Mouse (Mus musculus): ENCODE measurements around the gene Zfp758.
"Not testable (repeated sequence)": the region's sequence is repeated elsewhere in the genome, so short reads cannot be mapped to it uniquely, and the experiment has no call there.

The Zfp758 gene

DNA sequence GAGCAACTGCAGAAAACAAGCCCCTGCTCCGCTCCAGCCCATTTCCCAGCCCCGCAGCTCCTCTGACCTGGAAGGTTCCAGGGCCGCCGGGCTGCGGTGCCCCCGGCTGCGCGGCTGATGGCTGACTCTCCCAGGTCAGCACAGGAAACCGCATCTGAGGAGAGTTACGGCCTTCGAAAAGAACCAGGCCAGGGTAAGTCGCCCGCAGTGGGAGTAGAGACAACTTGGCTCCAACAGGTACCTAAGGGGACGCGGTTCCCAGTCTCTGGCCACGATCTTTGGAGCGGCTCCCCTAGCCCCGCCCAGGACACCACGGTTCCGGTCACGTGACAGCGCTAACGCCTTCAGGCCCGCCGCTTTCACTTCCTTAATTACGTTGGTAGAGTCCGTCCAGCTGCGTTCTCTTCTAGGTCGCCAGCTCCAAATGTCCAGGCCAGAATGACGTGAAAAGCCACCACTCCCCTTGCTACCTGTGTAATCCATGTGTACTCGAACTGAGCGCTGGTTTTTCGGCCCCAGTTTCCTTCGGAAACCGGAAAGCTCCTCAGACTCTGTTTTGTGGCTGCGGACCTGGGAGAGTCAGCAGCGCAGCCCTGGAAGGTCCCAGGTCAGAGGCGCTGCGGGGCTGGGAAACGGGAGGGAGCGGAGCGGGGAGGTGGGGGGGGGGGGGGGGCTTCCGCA is at the start of gene Zfp758, which contains the start of gene Zfp944:
Gene Zfp758 (plus strand): TSS at position 353 of the 681 bp plus-strand sequence.
Gene Zfp944 (minus strand): TSS at position 300 of the 681 bp plus-strand sequence.
- ATAC-seq (ENCODE audit: insufficient number of reproducible peaks, low FRiP score, low TSS enrichment) = peak; percentile 88

DNA sequence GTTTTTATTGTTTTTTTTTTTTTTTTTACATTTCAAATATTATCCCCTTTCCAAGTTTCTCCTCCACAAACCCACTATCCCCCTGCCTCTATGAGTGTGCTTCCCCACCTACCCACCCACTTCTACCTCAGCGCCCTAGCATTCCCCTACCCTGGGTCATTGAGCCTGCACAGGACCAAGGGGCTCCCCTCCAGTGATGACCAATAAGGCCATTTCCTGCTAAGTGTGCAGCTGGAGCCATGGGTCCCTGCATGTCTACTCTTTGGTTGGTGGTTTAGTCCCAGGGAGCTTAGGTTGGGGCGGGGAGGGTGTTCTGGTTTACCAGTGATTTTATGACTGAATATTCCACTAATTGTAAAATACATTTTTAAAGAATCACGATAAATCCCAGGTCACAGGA is 47.0 kb upstream of the Zfp758 start:
- ATAC-seq (ENCODE audit: insufficient number of reproducible peaks, low FRiP score, low TSS enrichment) = not testable (repeated sequence)

DNA sequence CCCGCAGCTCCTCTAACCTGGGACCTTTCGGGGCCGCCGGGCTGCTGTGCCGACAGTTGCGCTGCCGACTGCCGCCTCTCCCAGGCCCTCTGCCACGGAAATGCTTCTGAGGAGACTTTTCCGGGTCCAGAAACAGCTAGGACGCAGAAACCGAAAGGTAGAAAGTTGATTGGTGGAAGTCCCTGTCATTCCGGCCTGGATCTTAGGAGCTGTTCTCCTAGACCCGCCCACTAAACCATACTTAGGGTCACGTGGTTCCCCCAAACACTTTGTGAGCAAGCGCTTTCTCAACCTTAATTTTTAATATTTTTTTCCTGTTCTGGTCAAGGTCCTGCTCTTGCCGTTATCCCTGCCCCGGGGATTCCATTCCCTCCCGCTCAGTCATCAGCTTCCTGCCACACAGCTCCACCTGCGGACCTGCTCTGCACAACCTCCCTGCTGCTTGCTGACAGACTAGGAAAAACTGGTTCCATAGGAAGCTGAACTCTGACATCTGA is 46.5 kb upstream of the Zfp758 start, which contains the start of gene CT030661.1:
Gene CT030661.1 (minus strand): TSS at position 108 of the 497 bp plus-strand sequence.
- peak; percentile 99 for ATAC-seq (ENCODE audit: insufficient number of reproducible peaks, low FRiP score, low TSS enrichment)

GRCm38 (mm10) chr17:22315247-22315646 is 46.0 kb upstream of the Zfp758 start:
- ATAC-seq (ENCODE audit: insufficient number of reproducible peaks, low FRiP score, low TSS enrichment) = not testable (repeated sequence)

DNA sequence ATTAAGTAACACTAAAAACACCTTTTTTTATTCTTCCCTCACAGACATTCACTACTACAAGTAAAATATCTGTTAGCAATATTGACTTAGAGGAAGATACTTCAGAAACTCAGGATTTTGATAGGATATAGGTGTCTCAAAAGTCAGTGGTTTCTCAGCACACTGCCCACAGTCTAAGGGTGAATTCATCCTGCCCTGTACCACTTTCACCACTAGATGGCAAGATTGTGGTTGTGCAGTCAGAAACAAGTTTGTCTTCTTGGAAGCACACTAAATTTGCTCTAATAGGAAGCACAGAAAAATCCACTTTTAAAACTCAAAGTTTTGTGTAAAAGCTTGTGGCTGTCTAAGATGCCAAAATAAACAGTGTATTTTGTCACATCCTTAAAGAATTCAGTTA is 8.5 kb upstream of the Zfp758 start:
- ATAC-seq (ENCODE audit: insufficient number of reproducible peaks, low FRiP score, low TSS enrichment) = no peak

DNA sequence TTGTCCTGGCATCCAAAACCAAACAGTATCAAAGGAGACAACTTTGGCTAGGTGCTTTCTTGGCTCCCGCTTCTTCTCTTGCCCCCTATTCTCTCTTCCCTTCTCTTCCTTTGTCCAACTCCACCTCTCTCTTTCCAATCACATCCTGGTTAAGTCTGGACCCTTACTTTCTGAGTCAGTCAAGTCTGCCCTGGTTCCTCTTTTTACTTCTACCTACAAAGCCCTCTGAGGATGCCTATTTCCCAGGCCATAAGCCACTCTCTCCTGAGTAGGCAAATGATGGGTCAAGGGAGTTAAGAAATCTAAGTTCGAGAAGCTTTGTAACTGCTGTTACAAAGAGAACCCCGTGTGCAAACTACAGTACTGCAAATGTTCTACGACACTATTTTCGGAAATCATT is 681 bp upstream of the Zfp758 start:
- no peak for ATAC-seq (ENCODE audit: insufficient number of reproducible peaks, low FRiP score, low TSS enrichment)

GRCm38 (mm10) chr17:22363895-22364294 is 2.6 kb downstream of the Zfp758 start:
- ATAC-seq (ENCODE audit: insufficient number of reproducible peaks, low FRiP score, low TSS enrichment) = no peak

GRCm38 (mm10) chr17:22410756-22411155 is 49.5 kb downstream of the Zfp758 start:
- ATAC-seq (ENCODE audit: insufficient number of reproducible peaks, low FRiP score, low TSS enrichment) = no peak

- no peak for ATAC-seq (ENCODE audit: insufficient number of reproducible peaks, low FRiP score, low TSS enrichment)
These were observed 56.3 kb downstream of the Zfp758 start for GRCm38 (mm10) chr17:22417510-22417909.

- peak; percentile 74 for ATAC-seq (ENCODE audit: insufficient number of reproducible peaks, low FRiP score, low TSS enrichment)
These were observed 62.8 kb downstream of the Zfp758 start, which contains the start of gene Zfp946 for GRCm38 (mm10) chr17:22423952-22424617. TSS of gene Zfp946 (plus strand) at chr17:22424222.

DNA sequence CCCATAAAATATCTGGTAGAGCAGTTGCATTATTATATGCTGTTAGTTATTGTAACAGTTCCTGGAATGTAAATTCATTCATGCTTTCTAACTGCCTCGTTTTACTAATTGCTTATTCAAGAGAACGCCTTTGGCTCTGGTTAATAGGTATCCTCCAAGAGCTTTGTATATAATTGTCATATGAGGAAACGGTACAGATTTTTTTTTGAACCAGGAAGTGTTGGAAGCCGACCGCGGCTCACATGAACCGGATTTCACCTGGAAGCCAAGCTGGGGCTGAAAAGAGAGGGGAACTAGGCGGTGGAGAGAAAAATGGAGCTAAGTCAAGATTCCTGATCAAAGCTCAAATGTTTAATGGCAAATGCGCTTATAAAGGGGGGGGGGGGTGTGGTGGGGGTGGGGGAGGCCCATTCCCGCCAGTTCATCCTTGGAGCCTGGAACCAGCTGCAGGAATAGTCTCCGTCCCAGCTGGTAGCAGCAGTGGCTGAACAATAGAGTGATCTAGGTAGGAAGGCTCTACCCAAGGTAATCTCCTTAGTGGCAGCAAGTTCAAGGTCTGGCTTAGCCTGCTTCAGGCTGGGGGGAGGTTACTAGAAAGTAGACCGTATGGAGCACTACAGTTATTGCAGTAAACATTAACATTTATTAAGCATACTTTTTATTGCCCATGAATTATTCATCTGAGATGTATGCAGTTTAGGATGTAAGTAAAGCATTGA is 63.5 kb downstream of the Zfp758 start:
- ATAC-seq (ENCODE audit: insufficient number of reproducible peaks, low FRiP score, low TSS enrichment) = no peak

Measured in cerebellum, adult (tissue).